Mouse (Mus musculus) adrenal gland (tissue): Measurements from ENCODE around the gene Gm10643.

ENCODE experiments used
- intact Hi-C: fragments of 180-260 bp; cut with DNase I; formaldehyde crosslinking; loops from one replicate; pipeline ENCODE4 v1.15.1; 2025
- long read RNA-seq, 2 experiments: library from polyadenylated mRNA; unstranded; transcript quantifications; one replicate each; pipeline ENCODE4 v2.0.0; 2020; ENCODE audit warnings: borderline replicate concordance in 1 of 2; ENCODE audit not compliant: insufficient replicate concordance in 1 of 2

Gm10643 gene
- long read RNA-seq, experiment 1: 0 reads
- long read RNA-seq, experiment 2: 0 reads

GRCm38 (mm10) chr8:84065037-84065436 is at the start of gene Gm10643:
Gene Gm10643, minus strand, starts transcription at chr8:84065137.
- intact Hi-C loops: no loop called here

- intact Hi-C loops: no loop called here
Observed at GRCm38 (mm10) chr8:84106216-84107040, 41.5 kb upstream of the Gm10643 start.

- intact Hi-C loops: no loop called here
Observed at GRCm38 (mm10) chr8:84105676-84106075, 40.7 kb upstream of the Gm10643 start.

- intact Hi-C loops: loop anchor here (5.0 kb wide), 2 partner anchors 42 to 63 kb away; partner anchors contain the start of genes 4930432K21Rik, Cc2d1a, Il27ra and Rln3
Observed at GRCm38 (mm10) chr8:84104697-84105609, 40.0 kb upstream of the Gm10643 start, which contains the start of gene Dcaf15. Gene Dcaf15, minus strand, starts transcription at chr8:84104768.

- intact Hi-C loops: loop anchor here (5.0 kb wide), 2 partner anchors 43 to 62 kb away; partner anchors contain the start of genes 4930432K21Rik, Cc2d1a, Il27ra and Rln3
Observed at GRCm38 (mm10) chr8:84104221-84104620, 39.3 kb upstream of the Gm10643 start.

GRCm38 (mm10) chr8:84103601-84104000 is 38.7 kb upstream of the Gm10643 start:
- intact Hi-C loops: loop anchor here (5.0 kb wide), 2 partner anchors 44 to 61 kb away; partner anchors contain the start of genes 4930432K21Rik, Cc2d1a, Il27ra and Rln3

- intact Hi-C loops: loop anchor here (5.0 kb wide), 2 partner anchors 46 to 59 kb away; partner anchors contain the start of genes 4930432K21Rik, Cc2d1a, Il27ra and Rln3
Observed at GRCm38 (mm10) chr8:84101476-84102270, 36.7 kb upstream of the Gm10643 start.

- intact Hi-C loops: no loop called here
Observed at GRCm38 (mm10) chr8:84098376-84098775, 33.4 kb upstream of the Gm10643 start.

- intact Hi-C loops: no loop called here
Observed at GRCm38 (mm10) chr8:84096061-84096460, 31.1 kb upstream of the Gm10643 start.

- intact Hi-C loops: no loop called here
Observed at GRCm38 (mm10) chr8:84090585-84090984, 25.6 kb upstream of the Gm10643 start.

- intact Hi-C loops: no loop called here
Observed at GRCm38 (mm10) chr8:84089277-84089676, 24.3 kb upstream of the Gm10643 start.

GRCm38 (mm10) chr8:84087821-84088220 is 22.9 kb upstream of the Gm10643 start:
- intact Hi-C loops: no loop called here

GRCm38 (mm10) chr8:84087156-84087555 is 22.2 kb upstream of the Gm10643 start:
- intact Hi-C loops: no loop called here

- intact Hi-C loops: no loop called here
Observed at GRCm38 (mm10) chr8:84084341-84085115, 19.6 kb upstream of the Gm10643 start.

- intact Hi-C loops: no loop called here
Observed at GRCm38 (mm10) chr8:84083829-84084241, 18.9 kb upstream of the Gm10643 start.

GRCm38 (mm10) chr8:84079206-84079605 is 14.3 kb upstream of the Gm10643 start:
- intact Hi-C loops: no loop called here

GRCm38 (mm10) chr8:84076849-84077248 is 11.9 kb upstream of the Gm10643 start:
- intact Hi-C loops: no loop called here

GRCm38 (mm10) chr8:84076412-84076811 is 11.5 kb upstream of the Gm10643 start:
- intact Hi-C loops: no loop called here

GRCm38 (mm10) chr8:84073230-84073976 is 8.5 kb upstream of the Gm10643 start:
- intact Hi-C loops: no loop called here
